Mouse (Mus musculus) mouse embryonic stem cell (cell line): ENCODE measurements around the gene Gm9117.
"Not testable (repeated sequence)": the region's sequence is repeated elsewhere in the genome, so short reads cannot be mapped to it uniquely, and the experiment has no call there.

Experiments used
- in situ Hi-C, 2 experiments: fragments of 300-500 bp; cut with MboI; formaldehyde crosslinking; loops; 1 replicate in 1 of 2; 3 replicates in 1 of 2; pipeline ENCODE4 v1.14.3; 2019 to 2020; ENCODE audit warnings: low sequenced_read_pairs in 2 of 2, low pct_unique_long_range_greater_than_20kb in 1 of 2, mixed read lengths in 1 of 2; ENCODE audit not compliant: unreplicated experiment in 1 of 2

Gene Gm9117

GRCm38 (mm10) chr3:93943443-93943842, at the start of gene Gm9117:
Gene Gm9117 (minus strand): TSS chr3:93943543.
- in situ Hi-C loops: not testable (repeated sequence)

GRCm38 (mm10) chr3:93968938-93969337, 25.6 kb upstream of the Gm9117 start:
- in situ Hi-C loops: not testable (repeated sequence)

- in situ Hi-C loops: not testable (repeated sequence)
These were observed 17.9 kb upstream of the Gm9117 start, which contains the start of gene Tdpoz5 for GRCm38 (mm10) chr3:93961214-93961613. Gene Tdpoz5 (minus strand): TSS chr3:93961314.

GRCm38 (mm10) chr3:93938386-93938785, 5.0 kb downstream of the Gm9117 start:
- in situ Hi-C loops: not testable (repeated sequence)
